Mouse (Mus musculus) heart, embryonic 15.5 days (tissue): ENCODE measurements at regions not wholly inside any gene's neighbourhood (a gene's known extent, or its start where the extent isn't known, plus 50 kb on each side); places are given as distances from the start of the nearest gene placed in this dataset.
A peak's percentile ranks its signal among the peaks of the same experiment; 100 is the strongest.

ENCODE experiments used
- ATAC-seq: fragments of 200-750 bp; cut with Nextera tagmentation; replicated peaks from 2 replicates; pipeline ENCODE4 v1.8.0; 2017; ENCODE audit warnings: low read depth, moderate TSS enrichment; ENCODE audit not compliant: insufficient number of reproducible peaks, insufficient read depth, low FRiP score
- H3K27ac ChIP-seq: fragments of 300-500 bp; sonication (generic); 2 replicates; pipeline ENCODE4 v1.5.1; 2015; ENCODE audit warnings: mild to moderate bottlenecking, inconsistent platforms
- H3K27me3 ChIP-seq: fragments of 300-500 bp; sonication (generic); 2 replicates; pipeline ENCODE4 v1.6.1; 2015; ENCODE audit warnings: inconsistent platforms
- H3K36me3 ChIP-seq: fragments of 300-500 bp; sonication (generic); 2 replicates; pipeline ENCODE4 v1.6.1; 2015; ENCODE audit warnings: mild to moderate bottlenecking, inconsistent platforms
- H3K4me1 ChIP-seq: fragments of 300-500 bp; sonication (generic); replicated peaks from 2 replicates; pipeline ENCODE4 v1.6.1; 2015; ENCODE audit warnings: inconsistent platforms
- H3K4me2 ChIP-seq: fragments of 300-500 bp; sonication (generic); 2 replicates; pipeline ENCODE4 v1.6.1; 2015; ENCODE audit warnings: inconsistent platforms, mild to moderate bottlenecking, moderate library complexity
- H3K4me3 ChIP-seq: fragments of 300-500 bp; sonication (generic); 2 replicates; pipeline ENCODE4 v1.5.1; 2015; ENCODE audit warnings: mild to moderate bottlenecking, inconsistent platforms
- H3K9ac ChIP-seq: fragments of 300-500 bp; sonication (generic); 2 replicates; pipeline ENCODE4 v1.6.1; 2015; ENCODE audit warnings: mild to moderate bottlenecking, inconsistent platforms
- H3K9me3 ChIP-seq: fragments of 300-500 bp; sonication (generic); replicated peaks from 2 replicates; pipeline ENCODE4 v1.6.1; 2016; ENCODE audit warnings: inconsistent platforms
- WGBS: fragments of 180-500 bp; shearing (Covaris S2); methylation state at CpG from one replicate; pipeline ENCODE4 v1.1.7; 2015; ENCODE audit warnings: mixed read lengths; 5-methylcytosine and 5-hydroxymethylcytosine counted together

DNA sequence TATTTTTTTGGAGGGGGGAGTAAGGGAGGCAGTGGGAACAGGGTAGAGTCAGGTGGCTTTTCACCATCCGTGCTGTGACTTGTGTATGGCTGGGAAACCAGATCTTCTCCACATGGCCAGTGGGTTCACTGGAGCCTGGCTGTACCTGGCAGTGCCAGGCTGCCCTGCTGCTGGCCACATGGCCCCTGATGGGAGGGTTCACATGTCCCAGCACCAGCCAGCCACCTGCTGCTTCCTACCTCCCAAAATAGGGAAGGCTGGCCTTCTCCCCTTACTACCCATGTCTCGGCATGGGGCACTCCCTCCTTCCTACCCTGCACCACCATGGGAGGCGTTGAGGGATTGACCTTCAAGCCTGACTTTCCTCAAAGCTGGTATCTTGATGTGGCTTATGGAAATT, 82.9 kb upstream of the 1600014C23Rik start:
- no peaks in the 10 kb centered on the region for H3K36me3 ChIP-seq
- H3K4me3 ChIP-seq, result no peak overlapping the region
- no peak overlapping the region for H3K4me2 ChIP-seq
- WGBS, result 73% methylated on average over 3 of the region's 3 CpGs
- H3K4me1 ChIP-seq, result peaks cover 41% of the 10 kb centered on the region
- no peak overlapping the region; the same call in 1 of the 2 replicates for H3K9ac ChIP-seq
- no peaks in the 10 kb centered on the region for H3K9me3 ChIP-seq
- ATAC-seq, result no peak
- H3K27ac ChIP-seq, result no peak overlapping the region
- peaks cover 29% of the 10 kb centered on the region; the same call in 1 of the 2 replicates for H3K27me3 ChIP-seq

DNA sequence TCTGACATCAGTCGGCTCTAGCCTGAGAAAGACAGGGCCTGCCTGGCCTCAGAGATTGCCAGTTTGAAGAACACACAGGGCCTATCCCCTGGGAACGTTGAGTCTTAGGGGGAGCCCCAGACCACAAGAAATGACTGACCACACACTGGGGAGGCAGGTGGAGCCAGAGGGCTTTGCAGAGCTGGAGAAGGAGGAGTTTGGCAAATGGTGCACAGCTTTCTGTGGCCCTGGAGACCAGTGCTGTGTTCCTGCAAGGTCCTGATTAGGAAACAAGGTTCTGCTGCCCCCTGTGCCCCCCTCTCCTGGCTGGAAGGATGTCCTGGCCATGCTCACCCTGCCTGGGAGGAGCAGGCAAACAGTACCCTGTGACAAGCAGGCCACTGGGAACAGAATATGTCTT, 82.2 kb upstream of the 1600014C23Rik start:
- Histone ChIP-seq H3K27ac (0 out of 2 replicates have a peak overlapping the region, but pooled peaks have one; percentile 25), H3K9me3 (no peaks in the 10 kb centered on the region), H3K4me1 (peaks cover 42% of the 10 kb centered on the region), H3K36me3 (no peaks in the 10 kb centered on the region), H3K9ac (no peak overlapping the region), H3K4me3 (no peak overlapping the region), H3K27me3 (peaks cover 29% of the 10 kb centered on the region; the same call in 1 of the 2 replicates), H3K4me2 (no peak overlapping the region)
- 25% methylated on average over 2 of the region's 2 CpGs for WGBS
- no peak for ATAC-seq

DNA sequence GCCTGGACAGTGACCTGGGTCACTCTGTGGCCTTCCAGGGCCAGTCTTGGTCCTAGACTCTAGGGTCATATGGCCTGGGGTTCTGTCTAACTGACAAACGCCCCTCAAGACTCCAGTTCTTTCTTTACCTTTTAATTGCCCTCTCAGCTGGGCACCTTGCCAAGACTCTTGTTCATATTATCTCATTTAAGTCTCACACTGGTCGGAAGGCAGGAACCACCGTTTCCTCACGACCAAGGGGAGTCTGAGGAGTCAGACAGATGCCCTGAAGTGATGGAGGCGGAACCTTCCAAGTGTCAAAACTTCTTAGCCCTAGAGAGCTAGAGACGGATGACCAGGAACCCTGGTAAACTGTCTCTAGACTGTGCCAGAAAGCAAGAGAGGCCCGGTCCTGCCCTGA, 81.7 kb upstream of the 1600014C23Rik start:
- WGBS, result 26% methylated on average over 7 of the region's 7 CpGs
- Histone ChIP-seq H3K9me3 (no peaks in the 10 kb centered on the region), H3K4me3 (no peak overlapping the region), H3K4me1 (peaks cover 42% of the 10 kb centered on the region), H3K9ac (no peak overlapping the region), H3K27me3 (peaks cover 29% of the 10 kb centered on the region; the same call in 1 of the 2 replicates), H3K36me3 (no peaks in the 10 kb centered on the region), H3K27ac (0 out of 2 replicates have a peak overlapping the region, but pooled peaks have one; percentile 25), H3K4me2 (no peak overlapping the region)
- no peak for ATAC-seq

DNA sequence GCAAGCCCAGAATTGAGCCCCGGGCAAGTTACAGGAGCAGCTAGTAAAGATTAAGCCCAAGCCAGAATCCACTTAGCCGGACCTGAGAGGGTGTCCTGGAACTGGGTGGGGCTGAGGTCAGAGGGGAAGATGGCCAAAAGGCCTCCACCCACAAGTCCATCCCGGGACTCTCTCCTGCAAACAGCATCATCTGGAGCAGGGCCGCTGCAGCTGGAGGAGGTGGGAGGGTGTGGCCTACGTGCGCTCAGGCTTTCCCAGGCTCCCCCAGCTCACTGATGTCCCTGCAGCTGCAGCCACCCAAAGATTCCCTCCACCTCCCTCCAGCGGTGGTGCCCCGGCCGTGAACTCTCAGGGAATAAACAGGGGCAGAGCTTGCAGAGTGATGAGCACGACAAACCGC, 80.9 kb upstream of the 1600014C23Rik start:
- no peak overlapping the region for H3K27ac ChIP-seq
- H3K9me3 ChIP-seq, result no peaks in the 10 kb centered on the region
- H3K4me1 ChIP-seq, result peaks cover 42% of the 10 kb centered on the region
- no peak overlapping the region for H3K4me3 ChIP-seq
- no peak overlapping the region for H3K4me2 ChIP-seq
- 26% methylated on average over 11 of the region's 11 CpGs for WGBS
- H3K27me3 ChIP-seq, result peaks cover 30% of the 10 kb centered on the region; the same call in 1 of the 2 replicates
- H3K9ac ChIP-seq, result no peak overlapping the region
- ATAC-seq, result no peak
- H3K36me3 ChIP-seq, result no peaks in the 10 kb centered on the region

DNA sequence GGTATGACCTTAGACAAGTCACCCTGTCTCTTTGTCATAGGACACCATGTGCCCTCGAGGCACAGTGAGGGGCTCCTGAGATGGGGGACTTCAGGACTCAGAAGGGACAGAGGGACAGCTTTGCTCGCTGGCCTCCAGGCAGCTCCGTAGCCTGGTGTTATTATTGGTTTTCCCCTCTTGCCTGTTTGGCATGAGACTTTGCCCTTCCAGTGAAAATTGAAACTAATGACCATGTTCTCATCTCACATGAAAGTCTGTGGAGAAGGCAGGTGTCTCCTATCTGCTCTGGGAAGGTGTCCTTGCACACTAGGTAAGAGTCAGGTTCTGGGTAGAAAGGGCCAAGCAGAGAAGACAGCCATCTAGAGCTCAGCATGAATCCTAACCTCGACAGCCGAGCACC, 80.3 kb upstream of the 1600014C23Rik start:
- Histone ChIP-seq H3K4me1 (peaks cover 42% of the 10 kb centered on the region), H3K27ac (no peak overlapping the region), H3K27me3 (peaks cover 35% of the 10 kb centered on the region; the same call in 1 of the 2 replicates), H3K36me3 (no peaks in the 10 kb centered on the region), H3K4me2 (no peak overlapping the region), H3K4me3 (no peak overlapping the region), H3K9me3 (no peaks in the 10 kb centered on the region), H3K9ac (no peak overlapping the region)
- WGBS, result 79% methylated on average over 5 of the region's 5 CpGs
- ATAC-seq, result no peak

DNA sequence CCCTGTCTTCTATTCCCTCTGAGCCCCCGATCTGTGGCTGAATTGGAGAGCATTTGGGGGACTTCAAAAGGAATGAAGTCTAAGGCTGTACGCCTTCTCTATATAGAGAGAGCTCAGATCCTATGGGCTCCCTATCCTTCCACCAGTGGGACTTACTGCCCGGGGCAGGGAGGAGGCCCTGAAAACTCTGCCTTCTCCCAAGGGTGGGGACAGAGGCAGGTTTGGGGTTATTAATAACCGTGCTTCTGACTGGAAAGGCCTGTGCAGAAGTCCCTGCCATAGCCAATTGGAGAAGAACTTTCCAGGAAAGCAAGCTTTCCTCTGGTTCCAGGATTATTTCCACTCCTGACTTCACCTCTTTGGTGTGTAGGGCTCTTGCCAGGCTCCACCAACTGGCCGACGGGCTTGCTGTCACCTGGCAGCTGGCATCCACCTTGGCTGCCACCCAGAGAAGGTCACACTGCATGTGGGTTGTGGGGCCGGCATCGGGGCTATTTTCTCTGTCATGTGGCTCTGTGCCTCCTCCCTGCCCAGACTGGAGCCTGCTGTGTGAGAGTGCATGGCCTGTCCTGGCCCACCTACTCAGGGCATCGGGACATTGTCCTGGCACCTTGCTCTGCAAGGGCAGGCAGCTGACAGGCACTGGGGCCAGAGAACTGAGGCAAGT, 78.8 kb upstream of the 1600014C23Rik start:
- Histone ChIP-seq H3K27me3 (peaks cover 44% of the 10 kb centered on the region), H3K9ac (no peak overlapping the region), H3K27ac (peak overlapping the region; percentile 76), H3K9me3 (no peaks in the 10 kb centered on the region), H3K4me1 (peaks cover 46% of the 10 kb centered on the region), H3K4me2 (no peak overlapping the region), H3K4me3 (no peak overlapping the region), H3K36me3 (no peaks in the 10 kb centered on the region)
- WGBS, result 52% methylated on average over 9 of the region's 9 CpGs
- peak; percentile 51; the same call in 1 of the 2 replicates for ATAC-seq

DNA sequence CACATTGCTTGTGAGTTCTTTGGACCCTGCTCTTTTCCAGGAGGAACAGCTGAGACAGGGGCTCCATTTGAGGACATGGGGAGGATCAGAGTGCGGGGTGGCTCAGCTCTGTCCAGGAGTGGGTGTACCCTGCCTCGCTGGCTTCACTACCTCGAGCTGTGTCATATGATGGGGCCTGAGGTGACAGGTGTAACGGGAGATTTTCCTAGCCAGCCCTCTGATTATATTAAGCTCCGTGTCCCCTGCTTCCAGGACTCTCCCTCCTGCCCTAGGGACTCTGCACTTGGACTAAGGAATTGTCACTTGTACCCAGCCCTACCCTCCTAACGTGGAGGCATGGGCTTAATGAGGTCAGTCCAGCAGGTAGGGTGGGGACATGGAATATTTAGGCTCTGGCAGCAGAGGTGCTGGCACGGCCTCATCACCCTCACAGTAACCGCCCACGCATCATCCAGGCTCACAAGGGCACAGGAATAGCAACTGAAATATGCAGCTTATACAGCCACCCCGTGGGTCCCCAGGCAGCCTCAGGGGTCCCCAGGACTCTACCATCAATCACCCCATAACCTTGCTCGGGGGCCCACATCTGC, 78.1 kb upstream of the 1600014C23Rik start:
- H3K4me2 ChIP-seq, result no peak overlapping the region
- H3K36me3 ChIP-seq, result no peaks in the 10 kb centered on the region
- H3K9ac ChIP-seq, result 0 out of 2 replicates have a peak overlapping the region, but pooled peaks have one; percentile 10
- peaks cover 53% of the 10 kb centered on the region for H3K4me1 ChIP-seq
- WGBS, result 75% methylated on average over 11 of the region's 11 CpGs
- no peaks in the 10 kb centered on the region for H3K9me3 ChIP-seq
- H3K4me3 ChIP-seq, result no peak overlapping the region
- no peak for ATAC-seq
- peaks cover 51% of the 10 kb centered on the region for H3K27me3 ChIP-seq
- peak overlapping the region; percentile 76 for H3K27ac ChIP-seq

DNA sequence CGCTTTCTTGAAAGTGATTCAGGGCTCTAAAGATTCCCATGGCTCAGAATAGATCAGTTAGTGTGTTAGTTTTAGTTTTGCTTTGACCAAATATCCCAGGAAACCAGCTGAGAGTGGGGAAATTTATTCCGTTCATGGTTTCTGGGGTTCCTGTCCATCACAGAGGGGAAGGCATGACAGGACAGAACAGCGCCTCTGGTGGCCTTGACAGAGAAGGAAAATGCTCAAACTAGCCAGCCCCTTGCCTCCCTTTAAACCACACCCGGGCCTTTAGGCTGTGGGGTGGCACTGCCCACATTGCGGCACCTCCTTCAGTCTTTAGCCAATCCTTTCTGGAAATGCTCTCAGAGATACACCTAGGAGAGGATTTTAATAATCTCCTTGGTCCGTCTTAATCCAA, 76.1 kb upstream of the 1600014C23Rik start:
- Histone ChIP-seq H3K4me3 (no peak overlapping the region), H3K9me3 (no peaks in the 10 kb centered on the region), H3K27ac (no peak overlapping the region), H3K4me2 (no peak overlapping the region), H3K27me3 (peaks cover 60% of the 10 kb centered on the region), H3K9ac (no peak overlapping the region), H3K4me1 (peaks cover 44% of the 10 kb centered on the region), H3K36me3 (no peaks in the 10 kb centered on the region)
- WGBS, result 88% methylated on average over 6 of the region's 6 CpGs
- no peak for ATAC-seq

DNA sequence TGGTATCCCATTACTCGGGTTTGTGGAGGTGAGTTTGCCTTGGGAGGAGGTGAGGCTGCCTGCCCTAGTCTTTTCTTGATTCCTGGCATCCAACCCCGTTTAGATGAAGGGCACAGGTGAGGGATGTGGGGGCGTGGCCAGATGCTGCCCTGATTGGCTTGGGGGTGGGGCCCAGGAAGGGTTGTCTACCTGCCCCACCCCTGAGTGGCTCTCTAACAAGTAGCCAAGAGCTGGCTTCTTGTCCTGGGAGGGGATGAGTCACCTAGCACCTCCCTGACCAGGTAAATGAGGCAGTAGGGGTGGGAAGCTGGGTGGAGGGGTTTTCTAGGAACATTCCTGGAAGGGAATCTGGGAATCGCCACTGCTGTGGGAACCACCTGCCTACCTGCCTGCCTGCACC, 74.7 kb upstream of the 1600014C23Rik start:
- no peaks in the 10 kb centered on the region for H3K36me3 ChIP-seq
- H3K4me1 ChIP-seq, result peaks cover 46% of the 10 kb centered on the region
- WGBS, result 57% methylated on average over 4 of the region's 4 CpGs
- peaks cover 62% of the 10 kb centered on the region for H3K27me3 ChIP-seq
- no peak overlapping the region for H3K4me2 ChIP-seq
- H3K9me3 ChIP-seq, result no peaks in the 10 kb centered on the region
- no peak for ATAC-seq
- no peak overlapping the region for H3K4me3 ChIP-seq
- H3K9ac ChIP-seq, result no peak overlapping the region
- H3K27ac ChIP-seq, result no peak overlapping the region

DNA sequence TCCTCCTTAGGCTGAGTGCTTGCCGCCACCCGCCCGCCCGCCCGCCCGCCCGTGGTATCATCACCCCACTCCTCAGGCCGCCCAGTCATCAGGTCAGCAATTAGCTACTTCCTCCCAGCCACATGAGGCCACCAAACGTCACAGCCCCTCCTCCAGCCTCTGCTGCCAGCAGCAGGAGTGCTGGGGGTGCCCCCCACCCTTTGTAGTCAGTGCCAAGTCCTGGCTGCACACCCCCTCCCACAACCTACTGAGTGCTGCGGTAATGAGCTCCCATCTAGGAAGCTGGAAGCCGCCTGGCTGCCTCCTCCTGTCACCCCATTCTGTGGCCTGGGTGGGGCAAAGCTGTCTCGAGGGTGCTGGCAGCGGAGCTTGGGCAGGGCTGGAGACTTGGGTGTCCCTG, 73.8 kb upstream of the 1600014C23Rik start:
- Histone ChIP-seq H3K4me2 (no peak overlapping the region), H3K27ac (no peak overlapping the region), H3K4me3 (no peak overlapping the region), H3K9me3 (no peaks in the 10 kb centered on the region), H3K9ac (no peak overlapping the region), H3K27me3 (peaks cover 65% of the 10 kb centered on the region), H3K36me3 (no peaks in the 10 kb centered on the region), H3K4me1 (peaks cover 46% of the 10 kb centered on the region)
- no peak for ATAC-seq
- WGBS, result 40% methylated on average over 13 of the region's 13 CpGs

DNA sequence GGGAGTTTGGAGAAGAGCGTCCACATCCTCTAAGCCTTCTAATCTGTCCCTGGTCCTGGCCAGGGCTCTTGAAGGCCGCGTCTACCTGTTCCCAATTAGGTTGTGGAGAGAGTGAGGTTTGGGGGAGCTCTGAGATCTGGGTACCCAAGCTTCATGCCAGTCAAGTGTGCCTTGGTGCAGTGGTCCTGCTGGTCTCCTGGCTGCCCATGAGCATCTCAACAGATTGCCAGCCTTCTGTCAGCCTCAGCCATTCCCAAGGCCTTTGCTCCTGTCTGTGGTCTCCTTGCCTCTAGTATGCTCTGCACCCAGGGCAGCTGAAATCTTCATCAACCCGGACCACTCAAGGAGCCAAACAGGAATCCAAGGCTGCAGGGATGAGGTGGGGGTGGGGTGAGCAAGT, 73.2 kb upstream of the 1600014C23Rik start:
- Histone ChIP-seq H3K27ac (no peak overlapping the region), H3K9ac (no peak overlapping the region), H3K4me3 (no peak overlapping the region), H3K27me3 (peaks cover 65% of the 10 kb centered on the region), H3K4me1 (peaks cover 46% of the 10 kb centered on the region), H3K4me2 (no peak overlapping the region), H3K36me3 (no peaks in the 10 kb centered on the region), H3K9me3 (no peaks in the 10 kb centered on the region)
- WGBS, result 69% methylated on average over 4 of the region's 4 CpGs
- no peak for ATAC-seq

DNA sequence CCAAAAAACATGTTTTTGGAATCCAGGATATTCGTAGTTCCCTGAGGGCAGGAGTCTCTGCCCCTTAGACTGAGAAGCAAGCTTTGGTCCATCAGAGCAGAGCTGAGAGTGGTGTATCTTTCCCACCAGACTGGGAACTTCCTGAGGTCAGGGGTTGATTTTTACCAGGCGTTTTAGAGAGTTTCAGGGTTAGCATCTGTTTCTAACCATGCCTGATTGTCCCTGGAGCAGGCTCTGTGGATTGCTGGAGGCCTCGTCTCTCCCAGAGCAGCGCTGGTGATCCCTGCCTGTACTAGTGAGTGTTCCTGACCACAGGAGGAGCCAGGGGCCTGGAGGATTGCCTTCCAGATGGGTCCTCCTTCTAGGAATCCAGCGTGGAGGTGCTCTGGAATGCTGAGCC, 72.8 kb upstream of the 1600014C23Rik start:
- Histone ChIP-seq H3K36me3 (no peaks in the 10 kb centered on the region), H3K4me1 (peaks cover 45% of the 10 kb centered on the region), H3K27me3 (peaks cover 65% of the 10 kb centered on the region), H3K27ac (no peak overlapping the region), H3K4me3 (no peak overlapping the region), H3K9me3 (no peaks in the 10 kb centered on the region), H3K9ac (no peak overlapping the region), H3K4me2 (no peak overlapping the region)
- no peak for ATAC-seq
- 64% methylated on average over 5 of the region's 5 CpGs for WGBS
